Mouse (Mus musculus): ENCODE measurements around the gene Abi3.

Abi3 gene

DNA sequence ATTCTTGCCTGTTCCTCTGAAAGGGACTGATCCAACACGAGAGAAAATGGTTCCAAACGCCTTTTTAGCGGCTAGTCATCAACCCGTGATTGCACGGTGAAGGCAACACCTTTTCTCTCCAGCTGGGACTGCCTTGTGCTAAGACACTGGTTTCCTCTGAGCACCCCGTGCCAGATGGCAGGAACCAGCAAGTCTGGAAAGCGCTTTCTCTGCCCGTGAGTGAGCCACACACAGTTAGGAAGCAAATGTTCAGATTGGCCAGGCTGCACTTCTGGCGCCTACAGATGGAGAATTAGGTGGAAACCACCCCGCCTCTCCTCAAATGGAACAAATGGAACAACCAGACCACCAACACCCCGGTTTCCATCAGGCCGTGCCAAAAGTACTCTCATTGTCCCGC is 50.5 kb downstream of the Abi3 start:
- intact Hi-C loops (cut with DNase I) = no loop called here

DNA sequence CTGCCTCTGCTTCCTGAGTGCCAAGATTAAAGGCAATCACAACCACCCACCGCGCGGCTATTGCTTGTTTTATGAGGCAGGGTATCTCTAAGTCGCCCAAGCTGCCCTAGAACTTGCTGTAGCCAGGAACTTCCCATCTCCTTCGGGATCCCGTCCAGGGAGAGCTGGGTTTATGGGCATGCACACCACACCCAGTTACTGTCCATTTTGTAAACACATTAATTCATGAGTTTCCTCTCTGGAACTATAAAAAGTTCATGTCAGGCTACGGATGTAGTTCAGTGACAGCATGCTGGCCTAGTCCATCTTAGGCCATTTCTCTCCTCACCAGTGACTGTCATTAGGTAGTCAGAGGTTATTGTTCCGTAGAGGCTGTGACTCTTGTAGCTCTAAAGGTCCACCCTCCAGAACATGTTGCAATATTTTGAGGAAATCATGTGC is 52.8 kb downstream of the Abi3 start:
- intact Hi-C loops (cut with DNase I) = no loop called here

DNA sequence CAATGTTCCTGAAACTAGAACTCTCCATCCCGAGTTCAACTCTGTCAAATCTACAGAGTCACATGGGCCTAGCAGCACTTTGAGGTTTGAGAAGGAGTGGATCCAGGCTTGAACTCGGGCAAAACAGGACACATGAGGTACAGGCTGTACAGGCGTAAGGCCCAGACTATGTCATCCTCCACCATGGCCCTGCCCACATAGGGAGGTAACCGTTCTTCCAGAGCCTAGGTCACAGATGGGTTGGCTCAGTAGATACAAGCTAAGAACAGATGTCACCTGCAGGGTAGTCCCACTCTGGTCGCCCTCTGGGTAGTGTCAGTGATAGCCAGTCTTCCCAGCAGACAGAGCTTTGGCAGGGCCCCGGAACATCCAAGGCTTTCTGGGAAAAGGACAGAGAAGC is 55.8 kb downstream of the Abi3 start:
- intact Hi-C loops (cut with DNase I) = no loop called here

GRCm38 (mm10) chr11:95785675-95786074 is 56.6 kb downstream of the Abi3 start:
- intact Hi-C loops (cut with DNase I) = no loop called here

DNA sequence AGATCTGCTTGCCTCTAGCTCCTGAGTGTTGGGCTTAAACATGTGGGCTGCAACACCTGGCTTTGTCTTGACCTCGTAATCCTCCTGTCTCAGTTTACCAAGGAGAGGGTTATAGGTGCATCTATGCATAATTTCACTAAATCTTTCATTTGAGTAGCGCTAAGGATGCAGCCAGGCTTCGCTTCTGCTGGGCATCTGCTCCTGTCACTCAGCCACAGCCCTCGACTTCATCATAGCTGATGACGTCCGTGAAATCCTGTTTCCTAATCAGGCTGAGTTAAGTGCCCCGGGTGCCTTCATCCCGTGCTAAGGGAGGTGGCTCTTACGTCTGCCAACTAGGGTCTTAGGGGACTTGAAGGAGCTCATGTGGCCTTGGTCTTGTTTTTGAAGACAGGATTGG is 58.3 kb downstream of the Abi3 start:
- intact Hi-C loops (cut with DNase I) = no loop called here

- intact Hi-C loops (cut with DNase I) = no loop called here
Observed at GRCm38 (mm10) chr11:95783457-95783856, 58.8 kb downstream of the Abi3 start.

- intact Hi-C loops (cut with DNase I) = no loop called here
Observed at GRCm38 (mm10) chr11:95781557-95781956, 60.7 kb downstream of the Abi3 start.

DNA sequence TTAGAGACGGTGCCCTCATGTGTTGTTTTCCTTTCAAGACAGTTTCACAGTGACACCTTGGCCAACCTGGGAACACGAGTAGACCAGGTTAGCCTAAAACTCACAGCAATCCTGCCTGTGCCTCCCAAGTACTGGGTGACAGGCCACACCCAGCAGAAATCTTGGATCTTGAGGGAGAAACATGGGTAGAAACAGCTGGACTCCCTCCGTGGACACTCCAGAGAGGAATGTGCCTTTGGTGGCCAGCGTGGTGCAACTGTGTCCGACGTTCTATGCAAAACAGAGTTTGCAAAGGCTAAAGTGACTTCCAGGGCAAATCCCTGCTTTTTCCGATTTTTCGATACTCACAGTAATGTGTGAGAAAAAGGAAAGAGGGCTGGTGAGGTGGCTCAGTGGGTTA is 61.8 kb downstream of the Abi3 start:
- intact Hi-C loops (cut with DNase I) = no loop called here
